Mouse (Mus musculus): Measurements from ENCODE around the gene Tmem245.
"Not testable (repeated sequence)": the region's sequence is repeated elsewhere in the genome, so short reads cannot be mapped to it uniquely, and the experiment has no call there.

Tmem245 gene

DNA sequence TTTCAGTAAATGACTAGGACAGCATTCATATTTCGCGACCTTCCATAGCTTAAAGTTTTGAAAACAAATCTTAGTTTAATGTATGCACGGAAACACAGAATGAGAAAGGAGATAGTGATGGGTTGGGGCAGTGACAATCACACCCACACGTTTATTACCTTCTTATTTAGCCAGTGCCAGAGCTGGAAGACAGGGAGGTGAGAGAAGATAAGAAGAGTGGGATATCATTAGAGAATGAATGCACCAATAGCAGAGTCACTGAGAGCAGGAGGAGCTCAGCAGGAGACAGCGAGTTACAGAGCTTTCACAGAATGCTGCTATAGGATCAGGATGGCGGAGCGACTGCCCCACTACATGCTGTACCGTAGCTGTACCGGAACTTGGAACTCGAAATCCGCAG, 25.0 kb downstream of the Tmem245 start:
- no peak for DNase-seq

DNA sequence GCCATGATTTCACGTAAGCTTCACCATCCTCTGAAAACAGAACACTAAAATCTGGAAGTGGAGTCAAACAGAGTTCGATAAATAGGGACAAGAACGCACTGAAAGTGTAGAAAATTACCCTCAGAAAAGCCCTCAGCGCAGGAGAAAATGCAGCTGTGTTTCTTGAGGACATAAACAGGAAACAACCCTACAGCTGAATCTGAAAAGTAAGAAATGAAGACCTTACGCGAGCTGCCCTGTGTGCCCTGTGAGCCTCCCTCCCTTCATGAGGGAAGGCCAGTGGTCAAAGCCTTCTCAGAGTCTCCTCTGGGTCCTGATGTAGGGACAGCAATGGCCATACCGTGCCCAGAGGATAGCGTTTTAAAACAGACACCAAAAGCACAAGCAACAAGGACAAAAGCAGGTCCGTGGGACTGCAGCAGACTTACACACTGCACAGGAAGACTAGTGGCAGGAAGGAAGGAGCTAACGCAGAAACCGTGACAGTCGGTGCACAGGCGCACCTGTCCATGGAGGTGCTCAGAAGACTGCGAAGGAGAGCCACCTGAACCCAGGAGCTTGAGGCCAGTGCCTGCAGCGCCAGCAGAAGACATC, 31.4 kb downstream of the Tmem245 start:
- peak; percentile 71 for DNase-seq

DNA sequence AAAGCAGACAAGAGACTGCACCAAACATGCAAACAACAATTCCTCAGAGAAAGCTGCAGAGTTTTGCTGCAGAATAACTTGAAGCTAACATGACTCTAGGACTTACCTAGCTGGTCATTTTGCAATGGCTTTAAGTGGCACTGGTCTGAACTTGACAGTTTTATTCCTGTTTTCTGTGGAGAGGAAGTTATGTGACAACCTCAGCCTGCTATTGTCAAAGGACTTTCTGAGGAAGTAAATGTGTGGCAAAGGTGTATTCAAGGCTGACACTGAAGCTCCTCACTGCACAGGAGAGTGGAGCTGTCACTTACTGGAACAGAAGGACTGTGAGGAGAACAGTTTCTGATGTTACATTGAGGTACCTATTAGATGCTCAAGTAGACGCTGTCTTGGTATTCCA, 32.5 kb downstream of the Tmem245 start:
- DNase-seq, result peak; percentile 17

DNA sequence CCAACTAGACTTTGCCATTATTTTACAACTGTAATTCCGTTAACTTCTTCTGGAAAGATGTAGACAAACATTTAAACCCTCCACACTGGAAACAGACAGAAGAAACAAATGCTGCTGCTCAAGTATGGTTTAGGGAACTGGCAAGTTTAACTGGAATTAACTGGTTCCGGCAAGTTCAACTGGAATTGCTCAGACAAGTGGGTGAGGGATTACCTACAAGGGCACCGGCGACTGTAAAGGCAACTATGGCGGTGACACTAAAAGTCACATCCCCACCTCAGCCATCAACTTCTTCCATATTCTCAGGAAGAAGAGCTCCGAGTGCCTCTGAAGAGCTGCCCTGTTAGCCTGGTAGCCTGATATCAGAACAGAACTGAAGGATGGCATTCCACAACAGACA, 32.9 kb downstream of the Tmem245 start:
- DNase-seq, result no peak

DNA sequence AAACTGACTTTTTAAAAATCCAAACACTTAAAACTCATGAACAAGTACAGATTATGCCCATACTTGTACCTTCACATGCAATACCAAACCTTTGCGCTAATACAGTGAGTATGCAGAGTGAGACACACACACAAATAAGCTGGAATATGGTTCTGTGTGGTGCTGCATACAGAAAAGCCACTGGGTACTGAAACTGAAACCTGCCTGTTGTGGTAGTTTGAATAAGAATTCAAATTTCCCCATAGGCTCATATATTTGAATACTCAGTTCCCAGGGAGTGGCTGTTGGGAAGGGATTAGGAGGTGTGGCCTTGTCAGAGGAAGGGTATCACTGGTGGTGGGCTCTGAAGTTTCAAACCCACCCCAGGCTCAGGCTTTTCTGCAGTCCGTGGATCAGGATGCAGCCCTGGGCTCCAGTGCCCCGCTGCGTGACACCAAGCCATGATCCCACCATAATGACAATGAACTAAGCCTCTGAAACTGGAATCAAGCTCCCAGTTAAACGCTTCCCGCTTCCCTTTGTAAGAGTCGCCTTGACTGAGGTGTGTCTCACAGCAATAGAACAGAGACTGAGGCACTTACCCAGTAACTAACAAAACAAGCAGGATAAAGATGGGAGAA, 34.7 kb downstream of the Tmem245 start:
- no peak for DNase-seq

DNA sequence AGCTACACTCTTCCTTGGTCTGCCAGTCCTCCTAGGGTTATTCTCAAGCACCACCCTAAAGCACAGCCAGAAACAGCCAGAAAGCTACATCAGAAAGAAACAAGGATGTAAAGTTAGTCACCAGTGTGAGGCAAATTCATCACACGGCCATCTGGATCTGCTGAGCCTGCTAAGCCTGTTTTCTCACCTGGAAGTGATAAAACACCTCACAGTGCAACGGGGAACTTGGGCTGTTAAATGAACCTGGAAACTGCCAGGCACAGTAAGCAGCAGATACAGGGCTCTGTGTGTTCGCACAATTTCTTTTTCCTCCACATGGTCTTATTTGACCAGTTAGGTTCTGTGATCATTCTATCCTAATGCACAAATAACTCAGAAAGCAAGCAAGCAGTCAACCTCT, 37.7 kb downstream of the Tmem245 start:
- no peak for DNase-seq

DNA sequence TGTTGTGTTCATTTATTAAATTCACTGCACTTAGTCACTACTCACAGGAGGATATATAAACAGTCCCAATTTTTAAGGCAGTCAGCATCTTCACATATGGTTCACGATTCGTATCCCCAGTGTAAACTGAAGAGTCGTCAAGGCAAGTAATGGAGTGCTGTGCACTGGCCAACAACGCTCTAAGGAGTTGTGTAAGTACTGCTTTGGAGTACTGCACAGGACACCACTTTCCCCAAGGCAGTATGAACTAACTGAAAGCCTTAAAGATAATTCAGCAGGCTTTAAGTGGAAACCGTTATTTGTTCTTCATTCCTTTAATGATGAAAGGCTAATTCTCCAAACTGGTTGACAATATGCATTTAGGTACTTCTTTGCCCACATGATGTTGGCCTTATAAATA, 39.6 kb downstream of the Tmem245 start:
- DNase-seq, result no peak

DNA sequence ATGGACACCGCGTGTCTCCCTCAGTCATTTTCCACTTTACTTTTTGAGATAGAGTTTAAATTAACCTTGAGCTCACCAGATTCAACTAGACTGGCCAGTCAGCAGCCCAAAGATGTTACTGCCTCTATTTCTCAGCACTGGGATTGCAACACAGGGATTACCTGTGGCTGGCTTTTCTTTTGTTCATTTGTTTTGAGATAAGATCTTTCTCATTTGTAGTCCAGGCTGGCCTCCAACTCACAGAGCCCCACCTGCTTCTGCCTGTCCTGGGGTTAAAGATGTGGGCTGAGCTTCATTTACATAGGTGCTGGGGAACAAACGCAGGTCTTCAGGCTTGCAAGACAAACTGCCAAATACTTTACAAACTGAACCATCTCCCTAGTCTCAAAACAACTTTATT, 40.3 kb downstream of the Tmem245 start:
- no peak for DNase-seq

DNA sequence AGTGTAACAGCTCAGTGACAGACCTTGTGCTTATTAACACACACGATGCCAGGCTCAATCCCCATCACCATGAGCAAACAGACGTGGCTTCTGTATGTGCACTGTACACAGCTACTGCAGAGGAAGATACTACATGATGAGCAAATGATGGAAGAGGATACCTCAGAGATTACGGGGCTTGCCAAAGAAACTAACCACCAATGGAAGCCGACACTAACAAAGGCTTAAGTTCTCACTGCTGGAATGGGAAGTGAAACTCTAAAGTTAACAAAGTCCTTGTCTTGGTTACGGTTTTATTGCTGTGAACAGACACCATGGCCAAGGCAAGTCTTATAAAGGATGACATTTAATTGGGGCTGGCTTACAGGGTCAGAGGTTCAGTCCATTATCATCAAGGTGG, 41.7 kb downstream of the Tmem245 start:
- DNase-seq, result no peak

DNA sequence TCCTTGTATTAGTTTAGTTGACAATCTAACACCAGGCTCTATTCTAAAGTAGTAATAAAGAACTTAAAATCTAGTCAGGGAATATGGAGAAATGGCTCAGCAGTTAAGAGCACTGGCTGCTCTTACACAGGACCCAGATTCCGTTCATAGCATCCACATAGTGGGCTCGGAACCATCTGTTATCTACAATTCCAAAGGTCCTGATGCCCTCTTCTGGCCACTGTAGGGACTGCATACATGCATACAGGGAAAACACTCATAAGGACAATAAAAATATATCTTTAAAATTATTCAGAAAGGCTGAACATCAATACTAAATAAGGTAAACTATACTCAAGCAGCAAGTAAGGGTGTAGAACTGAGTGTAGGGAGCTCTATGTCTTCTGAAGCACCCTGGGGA, 45.6 kb downstream of the Tmem245 start:
- peak; percentile 37 for DNase-seq

DNA sequence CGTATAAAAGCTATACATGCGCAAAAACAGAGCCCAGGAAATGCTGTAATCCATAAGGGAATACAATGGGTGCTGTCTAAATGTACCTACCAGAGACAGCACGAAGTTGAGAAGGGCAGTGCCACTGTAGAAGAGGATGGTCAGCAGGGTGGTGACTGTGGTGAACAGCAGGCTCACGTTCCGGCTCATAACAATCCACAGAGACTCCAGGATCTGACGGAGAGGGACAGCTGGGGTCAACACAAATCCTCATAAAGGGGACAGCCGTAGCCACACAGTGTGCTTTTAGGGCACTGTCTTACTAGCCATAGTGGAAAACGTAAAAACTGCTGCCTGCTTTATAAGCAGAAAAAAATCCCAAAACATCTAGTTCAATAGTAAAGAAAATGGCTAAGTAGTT, 48.0 kb downstream of the Tmem245 start:
- no peak for DNase-seq

DNA sequence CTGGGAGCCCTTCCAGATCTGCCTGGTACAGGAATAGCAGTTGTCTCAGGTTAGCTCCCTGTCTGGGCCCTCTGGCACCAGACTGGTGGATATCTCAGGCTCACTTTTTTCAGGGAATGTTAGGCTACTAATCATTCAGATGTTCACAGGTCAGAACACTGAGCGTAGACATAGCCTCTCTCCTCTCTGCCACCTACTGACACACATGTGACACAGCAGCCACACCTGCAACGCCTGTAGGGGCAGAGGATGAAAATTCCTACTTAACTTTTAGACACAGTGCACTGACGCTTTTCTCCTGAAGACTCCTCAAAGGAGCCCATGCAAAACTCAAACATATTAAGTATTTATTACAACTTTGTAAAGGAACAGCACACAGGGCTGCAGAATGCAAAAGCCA, 49.7 kb downstream of the Tmem245 start:
- no peak for DNase-seq

DNA sequence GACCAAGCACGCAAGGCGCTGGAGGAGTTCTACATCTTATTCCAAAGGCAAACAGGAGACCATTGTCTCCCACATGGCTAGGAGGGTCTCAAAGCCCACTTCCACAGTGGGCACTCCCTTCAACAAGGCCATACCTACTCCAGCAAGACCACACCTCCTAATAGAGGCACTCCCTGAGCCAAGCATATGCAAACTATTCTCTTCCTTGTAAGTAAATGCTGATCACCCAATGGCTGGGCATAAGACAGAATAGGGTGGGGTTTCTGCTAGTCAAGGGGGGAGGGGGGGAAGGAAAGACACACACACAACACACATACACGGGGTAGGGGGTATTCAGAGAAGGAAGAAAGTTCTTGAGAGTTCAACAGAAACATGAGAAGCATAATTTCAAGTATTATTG, 53.0 kb downstream of the Tmem245 start:
- no peak for DNase-seq

DNA sequence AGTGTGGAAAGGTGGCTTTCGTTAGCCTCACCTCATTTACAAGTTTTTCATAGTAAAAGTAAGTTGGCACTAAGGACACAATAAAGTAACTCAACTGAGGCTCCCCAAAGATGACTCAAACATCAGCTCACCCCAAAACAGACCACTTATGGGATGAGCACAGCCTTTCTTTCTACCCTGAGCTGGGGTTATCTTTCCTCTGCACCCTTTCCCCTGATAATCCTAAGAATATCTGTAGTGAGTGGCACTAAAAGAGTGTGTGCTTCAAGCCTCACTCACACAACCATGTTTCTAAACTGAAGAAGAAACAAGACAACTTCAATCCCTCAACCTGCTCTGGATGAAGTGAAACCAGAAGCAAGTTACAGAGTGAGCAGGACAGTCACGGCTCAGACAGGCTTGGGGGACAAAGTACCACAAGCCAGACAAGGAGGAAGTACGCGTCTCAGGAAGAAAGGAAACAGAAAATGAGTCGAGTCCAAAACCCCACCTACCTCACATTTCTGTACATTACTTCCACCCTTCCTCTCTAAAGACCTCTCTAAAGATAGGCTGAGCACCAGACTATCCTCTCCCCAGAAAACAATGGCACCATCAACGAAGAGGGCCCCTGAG, 54.6 kb downstream of the Tmem245 start:
- no peak for DNase-seq

DNA sequence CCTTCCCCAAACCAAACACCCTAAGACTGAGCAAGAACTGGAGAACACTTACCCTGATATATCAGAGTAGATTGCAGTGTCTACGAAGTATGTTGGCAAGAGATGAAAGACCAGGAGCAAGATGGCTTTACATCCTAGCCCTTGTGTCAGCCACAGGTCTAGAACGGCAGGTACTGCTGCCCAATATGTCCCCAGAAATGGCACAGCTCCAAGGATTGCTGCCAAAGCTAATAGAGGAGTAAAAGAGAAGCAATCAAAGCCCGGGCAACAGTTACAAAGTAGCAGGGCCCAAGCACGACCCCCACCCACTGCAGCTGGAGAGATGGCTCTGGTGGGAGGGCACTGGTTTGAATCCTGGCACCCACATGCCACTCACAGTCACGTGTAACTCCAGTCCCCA, 58.8 kb downstream of the Tmem245 start:
- DNase-seq, result no peak

DNA sequence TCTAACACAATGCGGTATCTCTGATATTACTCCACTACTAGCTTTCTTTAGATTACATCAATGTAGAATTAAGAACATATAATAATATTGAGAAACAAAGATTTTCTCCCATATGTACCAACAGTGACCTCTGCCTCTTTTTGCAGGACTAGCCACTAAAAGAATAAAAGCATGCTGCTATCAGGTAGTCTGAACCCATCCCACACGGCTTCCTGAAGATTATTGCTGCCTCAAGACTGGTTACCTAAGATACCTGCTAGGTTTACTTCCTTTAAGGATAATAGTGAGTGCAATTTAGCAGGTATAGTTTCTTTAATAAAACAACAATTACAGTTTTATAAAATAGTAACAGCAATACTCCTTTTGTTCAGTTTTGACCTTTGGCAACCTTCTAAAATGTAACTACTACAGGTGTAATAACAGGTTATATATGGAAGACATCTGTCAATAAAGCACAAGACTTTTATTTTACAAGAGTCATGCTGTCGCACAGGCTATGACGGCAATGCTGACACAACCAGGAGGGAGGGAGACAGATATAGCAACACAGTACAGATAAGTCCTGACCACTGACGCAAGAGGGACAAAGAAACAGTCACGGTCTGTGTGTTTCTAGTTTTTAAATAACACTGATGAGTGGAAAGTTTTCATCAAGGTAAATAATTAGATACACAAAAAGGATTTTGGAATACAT, 60.8 kb downstream of the Tmem245 start:
- no peak for DNase-seq

DNA sequence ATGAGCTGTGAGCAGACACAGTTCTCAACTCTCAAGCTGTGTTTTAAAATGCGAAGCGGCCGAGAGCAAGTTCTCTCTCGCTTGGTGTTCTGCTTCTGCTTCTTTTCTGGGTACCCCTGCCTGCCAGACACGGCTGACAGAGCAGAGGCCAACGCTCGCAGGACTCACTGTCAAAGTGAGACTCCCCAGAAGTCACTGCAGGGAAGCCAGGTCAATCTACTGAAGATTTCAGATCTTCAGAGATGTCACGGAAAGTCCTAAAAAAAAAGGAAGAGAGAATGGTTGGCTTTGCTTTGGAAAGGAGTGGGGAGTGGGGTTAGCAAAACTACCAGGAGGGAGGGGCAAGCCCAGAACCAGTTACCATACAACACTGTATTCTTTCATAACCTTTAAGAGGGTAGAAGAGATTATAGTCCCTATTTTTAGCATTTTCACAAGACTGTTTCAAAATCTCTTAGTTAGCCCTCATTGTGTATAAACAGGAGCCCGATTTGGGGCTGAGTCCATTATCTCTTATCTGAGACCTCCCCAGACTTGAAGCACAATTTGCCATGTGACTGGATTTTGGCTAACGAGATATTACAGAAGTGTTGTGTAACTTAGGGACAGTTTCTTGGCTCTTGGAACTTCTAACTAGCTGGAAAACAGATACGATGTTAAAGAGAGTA, 67.1 kb downstream of the Tmem245 start:
- DNase-seq, result no peak

DNA sequence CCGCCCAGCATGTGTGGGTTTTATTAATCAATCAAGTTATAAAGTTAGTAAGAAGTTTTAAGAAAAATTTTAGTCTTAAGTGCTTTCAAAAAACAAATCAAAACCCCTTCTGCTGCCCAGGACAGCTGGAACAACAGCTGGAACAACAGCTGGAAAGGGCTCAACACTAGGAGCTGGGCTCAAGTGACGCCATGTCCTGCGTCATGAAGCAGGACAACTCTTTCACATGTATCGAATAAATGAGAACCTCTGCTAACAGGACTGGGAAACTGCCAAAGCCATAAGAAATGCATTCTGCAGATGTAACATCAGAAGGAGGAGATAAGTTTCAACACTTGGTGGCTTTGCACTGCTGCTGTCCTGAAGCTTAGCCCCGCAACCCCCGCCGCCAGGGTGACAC, 68.3 kb downstream of the Tmem245 start:
- no peak for DNase-seq

DNA sequence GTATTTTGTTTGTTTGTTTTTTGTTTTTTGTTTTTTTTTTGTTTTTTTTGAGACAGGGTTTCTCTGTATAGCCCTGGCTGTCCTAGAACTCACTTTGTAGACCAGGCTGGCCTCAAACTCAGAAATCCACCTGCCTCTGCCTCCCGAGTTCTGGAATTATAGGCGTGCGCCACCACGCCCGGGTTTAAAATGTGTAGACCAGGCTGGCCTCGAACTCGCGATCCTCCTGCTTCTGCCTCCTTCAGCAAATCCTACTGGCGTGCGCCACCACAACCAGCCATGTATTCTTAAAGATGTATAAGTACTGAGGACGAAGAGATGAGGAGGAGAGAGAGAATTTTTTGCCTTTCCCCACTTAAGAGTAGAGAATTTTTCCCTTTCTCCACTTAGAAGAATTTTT, 76.7 kb downstream of the Tmem245 start:
- not testable (repeated sequence) for DNase-seq

DNA sequence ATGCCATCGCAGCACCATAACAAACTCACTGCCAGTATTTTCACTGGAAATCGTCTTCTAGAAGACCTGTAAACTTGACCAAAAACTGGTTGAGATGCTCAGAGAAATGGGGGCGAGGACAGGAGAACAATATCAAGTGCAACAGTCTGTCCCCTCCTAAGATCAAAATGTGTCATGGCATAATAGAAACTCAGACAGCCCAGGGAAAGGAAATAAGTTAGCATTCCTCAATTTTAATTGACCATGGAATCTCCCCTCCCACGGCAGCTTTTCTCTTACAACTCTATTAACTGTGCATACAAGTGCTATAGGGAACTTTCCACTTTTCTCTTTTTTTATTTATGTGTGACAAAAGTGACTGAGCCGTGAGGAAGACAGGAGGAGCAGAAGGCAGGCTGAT, 79.5 kb downstream of the Tmem245 start:
- DNase-seq, result no peak

DNA sequence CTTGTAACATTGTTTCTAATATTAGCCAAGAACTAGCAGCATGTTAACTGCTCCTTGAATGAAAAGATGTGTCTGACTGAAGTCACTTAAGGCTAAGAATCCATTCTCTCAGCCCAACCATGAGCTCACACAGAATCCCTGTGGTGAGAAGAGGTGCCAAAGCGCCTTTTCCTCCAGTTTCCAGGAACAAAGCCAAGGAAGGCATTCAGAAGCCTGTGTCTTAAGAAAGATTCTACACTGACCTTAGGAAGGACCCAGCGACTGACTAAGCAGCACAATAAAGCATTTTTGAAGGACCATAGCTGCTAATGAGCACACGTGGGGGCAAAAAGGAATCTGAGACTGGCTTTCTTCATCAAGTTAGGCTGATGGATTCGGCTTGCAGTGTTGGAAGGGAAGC, 81.3 kb downstream of the Tmem245 start:
- no peak for DNase-seq

DNA sequence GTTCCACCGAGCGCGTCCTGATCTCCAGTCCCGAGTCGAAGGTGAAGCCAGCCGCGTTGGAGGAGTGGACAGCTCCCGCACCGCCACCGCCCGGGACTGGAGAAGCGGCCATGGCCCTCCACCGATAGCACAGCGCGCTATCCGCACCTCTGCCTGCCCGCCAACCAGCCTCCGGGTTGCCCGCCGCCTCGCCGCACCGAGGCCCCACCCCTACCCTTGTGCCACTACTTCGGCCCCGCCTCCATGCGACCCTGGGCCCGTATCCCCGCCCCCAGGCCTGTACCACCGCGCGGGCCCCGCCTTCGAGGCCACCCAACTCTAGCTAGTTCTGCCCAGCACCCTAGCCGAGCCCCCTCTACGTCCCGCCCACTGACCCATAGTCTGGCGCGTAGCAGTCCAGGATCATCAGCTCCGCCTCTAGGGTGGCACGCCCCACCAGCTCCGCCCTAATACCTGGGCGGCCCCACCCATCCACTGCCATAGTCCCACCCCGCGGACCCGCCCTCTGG, 82.2 kb downstream of the Tmem245 start, which contains the start of gene Ctnnal1:
Gene Ctnnal1 (minus strand): TSS at position 186 of the 509 bp plus-strand sequence.
- peak; percentile 87 for DNase-seq

DNA sequence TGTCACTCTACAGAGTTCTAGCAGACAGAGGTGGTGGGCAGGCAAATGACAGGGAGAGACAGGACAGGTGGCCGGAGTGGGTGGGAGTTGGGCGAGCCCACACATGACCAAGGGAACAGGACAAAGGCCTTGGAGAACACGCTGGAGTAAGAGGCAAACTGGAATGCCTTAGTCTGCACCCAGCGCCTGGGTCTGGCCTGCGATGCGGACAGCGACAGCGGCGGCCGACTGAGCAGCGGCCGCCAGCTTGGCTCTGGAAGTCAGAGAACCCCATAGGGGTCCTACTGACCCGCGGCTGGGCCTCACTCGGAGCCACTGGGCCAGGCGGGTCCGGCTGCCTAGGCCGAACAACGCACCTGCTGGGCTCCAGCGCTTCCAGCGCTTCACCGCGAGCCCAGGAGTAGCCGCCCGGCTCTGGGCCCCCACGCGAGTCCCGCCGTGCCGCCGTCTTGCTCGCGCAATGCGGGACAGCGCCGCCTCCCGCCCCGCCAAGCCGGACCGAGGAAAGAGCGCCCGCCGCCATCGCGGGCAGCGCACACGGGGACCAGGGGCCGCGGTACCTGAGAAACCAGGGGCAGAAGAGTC, 82.7 kb downstream of the Tmem245 start:
- no peak for DNase-seq
